Comparison of ENCODE assay signal across 7 mouse cellular contexts in genomic region chr13:58400576-58400975, GRCm38 (mm10). TPM values are rescaled to one million over a fixed set of nuclear protein-coding genes. Genes with fewer than 3 reads are reported as not detected.
DNase-seq lines count a peak whose midpoint lies in the region; ATAC-seq and TF ChIP-seq lines count a peak whose summit lies in the region.

No protein-coding gene starts in this region.

- H3K9me3 ChIP-seq in stomach, embryonic 16.5 days (replicated peaks; ENCODE audit: control insufficient read depth, low read length): no peaks in the 10 kb centered on the region

- under 1% methylated on average over 11 of the region's 11 CpGs for WGBS in stomach, embryonic 16.5 days

- H3K4me1 ChIP-seq in testis, adult 2 months (ENCODE audit: control insufficient read depth, insufficient read depth, low read length): peaks cover 7% of the 10 kb centered on the region
- H3K4me1 ChIP-seq in embryonic fibroblast, embryonic 13.5 days (ENCODE audit: control insufficient read depth, insufficient read depth, low read length): no peaks in the 10 kb centered on the region
- no peaks in the 10 kb centered on the region for H3K4me1 ChIP-seq in stomach, embryonic 16.5 days (ENCODE audit: control insufficient read depth, insufficient read depth, low read length)

- DNase-seq in testis, postnatal 10 days (ENCODE audit: low spot score): no peak
- DNase-seq in liver: peak; percentile 44
- DNase-seq in ovary, postnatal 36 days (ENCODE audit: low spot score): no peak
- DNase-seq in T-cell, adult 2 months (ENCODE audit: low spot score): no peak

- peak overlapping the region; percentile 88 for H3K4me2 ChIP-seq in stomach, embryonic 16.5 days (ENCODE audit: low read depth, low read length)

- H3K27me3 ChIP-seq in testis, adult 2 months (ENCODE audit: control insufficient read depth, insufficient read depth, low read length): no peaks in the 10 kb centered on the region
- H3K27me3 ChIP-seq in stomach, embryonic 16.5 days (ENCODE audit: control insufficient read depth, insufficient read depth, low read length): no peaks in the 10 kb centered on the region

- no peak for ATAC-seq in stomach, embryonic 16.5 days (ENCODE audit: insufficient read depth, low FRiP score)

- no peaks in the 10 kb centered on the region; the same call in 1 of the 2 replicates for H3K36me3 ChIP-seq in testis, adult 2 months (ENCODE audit: control insufficient read depth, insufficient read depth, low read length)
- H3K36me3 ChIP-seq in stomach, embryonic 16.5 days (ENCODE audit: control insufficient read depth, insufficient read depth, low read length): peaks cover 7% of the 10 kb centered on the region; the same call in 1 of the 2 replicates

- peak overlapping the region; percentile 99 for H3K4me3 ChIP-seq in testis, adult 2 months (ENCODE audit: control insufficient read depth, low read depth, low read length)
- H3K4me3 ChIP-seq in embryonic fibroblast, embryonic 13.5 days (ENCODE audit: insufficient read depth, low read length): peak overlapping the region; percentile 100
- peak overlapping the region; percentile 96 for H3K4me3 ChIP-seq in stomach, embryonic 16.5 days (replicated peaks; ENCODE audit: low read length)

- TF ChIP-seq POLR2A in testis, adult 2 months (IDR thresholded peaks at IDR 0.05; ENCODE audit: control insufficient read depth, low read depth, low read length): no peak
- TF ChIP-seq POLR2A in embryonic fibroblast, embryonic 13.5 days (IDR thresholded peaks at IDR 0.05; ENCODE audit: low read depth, low read length): no peak

- peak overlapping the region; percentile 96 for H3K9ac ChIP-seq in stomach, embryonic 16.5 days (ENCODE audit: low read length)

- no peak overlapping the region; the same call in 1 of the 2 replicates for H3K27ac ChIP-seq in testis, adult 2 months (ENCODE audit: control insufficient read depth, insufficient read depth, low read depth, low read length)
- no peak overlapping the region for H3K27ac ChIP-seq in embryonic fibroblast, embryonic 13.5 days (ENCODE audit: insufficient read depth, low read length)
- H3K27ac ChIP-seq in stomach, embryonic 16.5 days (ENCODE audit: low read length): no peak overlapping the region; the same call in 1 of the 2 replicates

- no peak for TF ChIP-seq CTCF in testis, adult 2 months (IDR thresholded peaks at IDR 0.05; ENCODE audit: control insufficient read depth, insufficient read depth, insufficient replicate concordance, low read depth, low read length)
- TF ChIP-seq CTCF in embryonic fibroblast, embryonic 13.5 days (IDR thresholded peaks at IDR 0.05; ENCODE audit: borderline replicate concordance, insufficient read depth, low read length): no peak

RNA-seq across cellular contexts. Expression of gene Rmi1, which starts 1.5 kb away (rescaled TPM):
- 32.2 and 37.1 TPM in 2 replicates for polyA plus RNA-seq in testis, adult 2 months (2012; rRNA removed)
- polyA plus RNA-seq in embryonic fibroblast, embryonic 13.5 days (2011; ENCODE audit: insufficient read length, low read depth, missing spikeins): 21.2 and 24.5 TPM in 2 replicates
- 22.2 and 25.1 TPM in 2 replicates for polyA plus RNA-seq in stomach, embryonic 16.5 days (2015; fragmentation: Nextera tagmentation; extraction: Ambion mirVana)

RNA-seq across cellular contexts. Expression of gene Hnrnpk, which starts 2.6 kb away (rescaled TPM):
- 185 and 215 TPM in 2 replicates for polyA plus RNA-seq in testis, adult 2 months (2012; rRNA removed)
- 1,418 and 1,755 TPM in 2 replicates for polyA plus RNA-seq in embryonic fibroblast, embryonic 13.5 days (2011; ENCODE audit: insufficient read length, low read depth, missing spikeins)
- 1,360 and 1,372 TPM in 2 replicates for polyA plus RNA-seq in stomach, embryonic 16.5 days (2015; fragmentation: Nextera tagmentation; extraction: Ambion mirVana)

RNA-seq across cellular contexts. Expression of gene 2210016F16Rik, which starts 15.6 kb away (rescaled TPM):
- 3.4 and 3.9 TPM in 2 replicates for polyA plus RNA-seq in testis, adult 2 months (2012; rRNA removed)
- 17.3 and 19.6 TPM in 2 replicates for polyA plus RNA-seq in embryonic fibroblast, embryonic 13.5 days (2011; ENCODE audit: insufficient read length, low read depth, missing spikeins)
- 29.5 and 31.4 TPM in 2 replicates for polyA plus RNA-seq in stomach, embryonic 16.5 days (2015; fragmentation: Nextera tagmentation; extraction: Ambion mirVana)

RNA-seq across cellular contexts. Expression of gene Kif27, which starts 41.7 kb away (rescaled TPM):
- 57.6 and 60.5 TPM in 2 replicates for polyA plus RNA-seq in testis, adult 2 months (2012; rRNA removed)
- 0.15 and 0.44 TPM in 2 replicates for polyA plus RNA-seq in embryonic fibroblast, embryonic 13.5 days (2011; ENCODE audit: insufficient read length, low read depth, missing spikeins)
- polyA plus RNA-seq in stomach, embryonic 16.5 days (2015; fragmentation: Nextera tagmentation; extraction: Ambion mirVana): 0.42 and 0.45 TPM in 2 replicates
